Mouse (Mus musculus) myocyte (in vitro differentiated cells): ENCODE results near the gene Sdk2. TPM values are rescaled to one million over a fixed set of nuclear protein-coding genes. Genes with fewer than 3 reads are reported as not detected.

Experiments
- H3K27me3 ChIP-seq: one replicate; pipeline ENCODE4 v1.6.1; 2011; ENCODE audit not compliant: control insufficient read depth, insufficient read depth, insufficient read length
- H3K36me3 ChIP-seq: one replicate; pipeline ENCODE4 v1.6.1; 2011; ENCODE audit not compliant: control insufficient read depth, insufficient read depth
- H3K4me2 ChIP-seq: one replicate; pipeline ENCODE4 v1.6.1; 2011; ENCODE audit warnings: low read depth, control low read depth
- H3K4me3 ChIP-seq: one replicate; pipeline ENCODE4 v1.5.1; 2011; ENCODE audit warnings: mild to moderate bottlenecking, control low read depth, moderate library complexity
- H3K79me2 ChIP-seq: one replicate; pipeline ENCODE4 v1.6.1; 2011; ENCODE audit not compliant: control insufficient read depth, insufficient read depth
- H3ac ChIP-seq: one replicate; pipeline ENCODE4 v1.6.1; 2011; ENCODE audit not compliant: control insufficient read depth, insufficient read length
- CEBPB ChIP-seq: IDR thresholded peaks from 2 replicates; pipeline ENCODE4 v1.6.1; 2011; ENCODE audit warnings: mild to moderate bottlenecking, moderate library complexity; ENCODE audit not compliant: poor library complexity, insufficient read depth, severe bottlenecking
- E2F4 ChIP-seq: IDR thresholded peaks from one replicate; pipeline ENCODE4 v1.6.1; 2011; ENCODE audit warnings: mild to moderate bottlenecking, control low read depth, moderate library complexity; ENCODE audit not compliant: insufficient read depth
- MAX ChIP-seq: IDR thresholded peaks from one replicate; pipeline ENCODE4 v1.6.1; 2011; ENCODE audit warnings: low read depth, mild to moderate bottlenecking, control low read depth
- MYOD1 ChIP-seq, 3 experiments: IDR thresholded peaks; one replicate each; pipeline ENCODE4 v1.6.1; 2011; ENCODE audit warnings: control low read depth in 2 of 3, low read depth in 2 of 3, mild to moderate bottlenecking in 2 of 3, moderate library complexity in 1 of 3; ENCODE audit not compliant: insufficient read length in 2 of 3, control insufficient read depth in 1 of 3
- MYOG ChIP-seq, 3 experiments: IDR thresholded peaks; one replicate each; pipeline ENCODE4 v1.6.1; 2011; ENCODE audit warnings: control low read depth in 2 of 3, low read depth in 2 of 3, mild to moderate bottlenecking in 2 of 3; ENCODE audit not compliant: insufficient read length in 2 of 3, control insufficient read depth in 1 of 3, insufficient read depth in 1 of 3
- POLR2A ChIP-seq: IDR thresholded peaks from one replicate; pipeline ENCODE4 v1.6.1; 2011; ENCODE audit warnings: low read depth, mild to moderate bottlenecking, control low read depth, moderate library complexity; ENCODE audit not compliant: insufficient read length
- POLR2AphosphoS2 ChIP-seq: IDR thresholded peaks from one replicate; pipeline ENCODE4 v1.6.1; 2011; ENCODE audit warnings: low read depth, control low read depth; ENCODE audit not compliant: insufficient read length
- REST ChIP-seq: IDR thresholded peaks from one replicate; pipeline ENCODE4 v1.6.1; 2011; ENCODE audit warnings: mild to moderate bottlenecking, control low read depth, moderate library complexity; ENCODE audit not compliant: insufficient read depth, insufficient read length
- SRF ChIP-seq: IDR thresholded peaks from one replicate; pipeline ENCODE4 v1.6.1; 2011; ENCODE audit warnings: low read depth; ENCODE audit not compliant: control insufficient read depth, insufficient read length
- TCF12 ChIP-seq: IDR thresholded peaks from one replicate; pipeline ENCODE4 v1.6.1; 2011; ENCODE audit warnings: mild to moderate bottlenecking, control low read depth; ENCODE audit not compliant: poor library complexity, insufficient read depth, severe bottlenecking
- TCF3 ChIP-seq: IDR thresholded peaks from one replicate; pipeline ENCODE4 v1.6.1; 2011; ENCODE audit warnings: low read depth, control low read depth; ENCODE audit not compliant: insufficient read length
- USF1 ChIP-seq: IDR thresholded peaks from one replicate; pipeline ENCODE4 v1.6.1; 2011; ENCODE audit warnings: low read depth, mild to moderate bottlenecking, control low read depth, moderate library complexity
- polyA plus RNA-seq: library from polyadenylated mRNA; unstranded; fragments of >200 nt; fragmentation: generic; extraction: Trizol; gene quantifications from one replicate; pipeline ENCODE4 v1.2.1, GENCODE M21; 2012; ENCODE audit warnings: missing spikeins

The Sdk2 gene
- polyA plus RNA-seq, 1 experiment, result 0.06 TPM

GRCm38 (mm10) chr11:113750571-113751483, 316.0 kb downstream of the Sdk2 start:
- peaks cover 3% of the 10 kb centered on the region for H3K36me3 ChIP-seq
- peak overlapping the region; percentile 83 for H3K4me2 ChIP-seq
- peak overlapping the region; percentile 88 for H3K4me3 ChIP-seq
- no peaks in the 10 kb centered on the region for H3K27me3 ChIP-seq
- H3ac ChIP-seq, result peak overlapping the region; percentile 47
- H3K79me2 ChIP-seq, result peaks cover 23% of the 10 kb centered on the region
- TF ChIP-seq USF1, result no peak
- peak; percentile 22 for TF ChIP-seq POLR2A
- TF ChIP-seq MAX, result no peak

GRCm38 (mm10) chr11:113749749-113750351, 317.0 kb downstream of the Sdk2 start:
- Histone ChIP-seq H3ac (peak overlapping the region; percentile 47), H3K27me3 (no peaks in the 10 kb centered on the region), H3K4me2 (peak overlapping the region; percentile 83), H3K79me2 (peaks cover 23% of the 10 kb centered on the region), H3K4me3 (peak overlapping the region; percentile 88), H3K36me3 (peaks cover 3% of the 10 kb centered on the region)
- no peak for TF ChIP-seq REST
- TF ChIP-seq MAX, result no peak
- no peak for TF ChIP-seq CEBPB
- TF ChIP-seq SRF, result no peak
- no peak for TF ChIP-seq USF1
- TF ChIP-seq MYOD1 (IDR thresholded peaks at IDR 0.05; ENCODE audit: control insufficient read depth in 1 of 3, insufficient read length in 2 of 3, low read depth in 2 of 3), result no peak
- no peak for TF ChIP-seq MYOG (IDR thresholded peaks at IDR 0.05; ENCODE audit: control insufficient read depth in 1 of 3, insufficient read depth in 1 of 3, insufficient read length in 2 of 3, low read depth in 2 of 3)
- no peak for TF ChIP-seq TCF12
- no peak for TF ChIP-seq POLR2AphosphoS2
- TF ChIP-seq TCF3, result no peak
- no peak for TF ChIP-seq POLR2A
- TF ChIP-seq E2F4, result no peak

GRCm38 (mm10) chr11:113748797-113749521, 317.9 kb downstream of the Sdk2 start:
- peaks cover 23% of the 10 kb centered on the region for H3K79me2 ChIP-seq
- no peak overlapping the region for H3K4me3 ChIP-seq
- H3K4me2 ChIP-seq, result no peak overlapping the region
- no peak overlapping the region for H3ac ChIP-seq
- H3K36me3 ChIP-seq, result peaks cover 3% of the 10 kb centered on the region
- no peaks in the 10 kb centered on the region for H3K27me3 ChIP-seq
- no peak for TF ChIP-seq E2F4
- no peak for TF ChIP-seq TCF3
- TF ChIP-seq POLR2A, result no peak
- no peak for TF ChIP-seq CEBPB
- TF ChIP-seq POLR2AphosphoS2, result no peak
- TF ChIP-seq MYOD1 (IDR thresholded peaks at IDR 0.05; ENCODE audit: control insufficient read depth in 1 of 3, insufficient read length in 2 of 3, low read depth in 2 of 3), result no peak
- TF ChIP-seq TCF12, result no peak
- TF ChIP-seq MYOG (IDR thresholded peaks at IDR 0.05; ENCODE audit: control insufficient read depth in 1 of 3, insufficient read depth in 1 of 3, insufficient read length in 2 of 3, low read depth in 2 of 3), result no peak
- no peak for TF ChIP-seq MAX
- TF ChIP-seq REST, result no peak
- TF ChIP-seq SRF, result no peak
- TF ChIP-seq USF1, result no peak

GRCm38 (mm10) chr11:113747725-113748380, 319.0 kb downstream of the Sdk2 start:
- TF ChIP-seq POLR2AphosphoS2 (no peak), REST (no peak), E2F4 (no peak), MYOG (IDR thresholded peaks at IDR 0.05; ENCODE audit: control insufficient read depth in 1 of 3, insufficient read depth in 1 of 3, insufficient read length in 2 of 3, low read depth in 2 of 3) (no peak), USF1 (no peak), TCF12 (no peak), POLR2A (no peak), TCF3 (no peak), CEBPB (no peak)
- Histone ChIP-seq H3K36me3 (peaks cover 3% of the 10 kb centered on the region), H3ac (no peak overlapping the region), H3K4me3 (no peak overlapping the region), H3K27me3 (no peaks in the 10 kb centered on the region), H3K79me2 (peaks cover 23% of the 10 kb centered on the region), H3K4me2 (no peak overlapping the region)

GRCm38 (mm10) chr11:113747056-113747455, 319.8 kb downstream of the Sdk2 start:
- peaks cover 23% of the 10 kb centered on the region for H3K79me2 ChIP-seq
- no peaks in the 10 kb centered on the region for H3K27me3 ChIP-seq
- H3K4me3 ChIP-seq, result no peak overlapping the region
- H3K4me2 ChIP-seq, result no peak overlapping the region
- no peak for TF ChIP-seq MYOG (IDR thresholded peaks at IDR 0.05; ENCODE audit: control insufficient read depth in 1 of 3, insufficient read depth in 1 of 3, insufficient read length in 2 of 3, low read depth in 2 of 3)
- no peak for TF ChIP-seq E2F4
- no peak for TF ChIP-seq TCF3
- no peak for TF ChIP-seq POLR2A
- no peak for TF ChIP-seq TCF12
- no peak for TF ChIP-seq USF1
- no peak for TF ChIP-seq POLR2AphosphoS2
- no peak for TF ChIP-seq MAX
- TF ChIP-seq SRF, result no peak
- TF ChIP-seq MYOD1 (IDR thresholded peaks at IDR 0.05; ENCODE audit: control insufficient read depth in 1 of 3, insufficient read length in 2 of 3, low read depth in 2 of 3), result no peak
- TF ChIP-seq CEBPB, result no peak
- no peak for TF ChIP-seq REST
- peaks cover 3% of the 10 kb centered on the region for H3K36me3 ChIP-seq
- no peak overlapping the region for H3ac ChIP-seq
